29 mouse cellular contexts compared by ENCODE assay signal in genomic region chr9:85493760-85494159, GRCm38 (mm10).
DNase-seq lines count a peak whose midpoint lies in the region; ATAC-seq and TF ChIP-seq lines count a peak whose summit lies in the region.
"Had no signal": no experiment of that assay in that cellular context is flagged by ENCODE, and none has a peak within 500 bp of the region (broad histone marks: within the 10 kb centered on the region; RNA-seq: fewer than 3 reads in every experiment).

No protein-coding gene starts in this region.

- TF ChIP-seq CTCF in liver, embryonic 14.5 days (IDR thresholded peaks at IDR 0.05; ENCODE audit: low read depth), result no peak
- TF ChIP-seq CTCF in intestine, postnatal 0 days (IDR thresholded peaks at IDR 0.05; ENCODE audit: low read depth), result no peak
- TF ChIP-seq CTCF in stomach, postnatal 0 days (IDR thresholded peaks at IDR 0.05; ENCODE audit: low read depth), result no peak

- peak; percentile 8; the same call in 1 of the 2 replicates for ATAC-seq in liver, embryonic 14.5 days (ENCODE audit: insufficient read depth)
- ATAC-seq in intestine, postnatal 0 days, result peak; percentile 87
- no peak for ATAC-seq in stomach, postnatal 0 days (ENCODE audit: low FRiP score, low TSS enrichment)
- ATAC-seq: activated CD4-positive, CD25-positive, alpha-beta regulatory T cell, adult 4 months; CD4-positive, CD25-positive, alpha-beta regulatory T cell, adult 4 months; forebrain, embryonic 14.5 days; forebrain, postnatal 0 days; hindbrain, embryonic 16.5 days had no signal

- no peaks in the 10 kb centered on the region for H3K4me1 ChIP-seq in liver, embryonic 14.5 days (replicated peaks; ENCODE audit: control insufficient read depth in 2 of 2, insufficient read depth in 2 of 2, low read length in 1 of 2)
- H3K4me1 ChIP-seq in intestine, postnatal 0 days (replicated peaks; ENCODE audit: control insufficient read depth, insufficient read depth, low read length), result peaks cover 3% of the 10 kb centered on the region; the same call in 1 of the 2 replicates
- no peaks in the 10 kb centered on the region for H3K4me1 ChIP-seq in stomach, postnatal 0 days (replicated peaks; ENCODE audit: control insufficient read depth, insufficient read depth)
- H3K4me1 ChIP-seq: embryonic facial prominence, embryonic 12.5 days; heart, embryonic 12.5 days; heart, embryonic 15.5 days had no signal

- H3K36me3 ChIP-seq in liver, embryonic 14.5 days (replicated peaks; ENCODE audit: control insufficient read depth, insufficient read depth, low read depth), result no peaks in the 10 kb centered on the region
- no peaks in the 10 kb centered on the region for H3K36me3 ChIP-seq in intestine, postnatal 0 days (ENCODE audit: control insufficient read depth, insufficient read depth)
- H3K36me3 ChIP-seq in stomach, postnatal 0 days (ENCODE audit: control insufficient read depth, insufficient read depth, low read length), result no peaks in the 10 kb centered on the region
- H3K36me3 ChIP-seq: embryonic facial prominence, embryonic 12.5 days; heart, embryonic 12.5 days; heart, embryonic 15.5 days; hindbrain, embryonic 10.5 days; hindbrain, embryonic 13.5 days had no signal

- TF ChIP-seq EP300 in liver, embryonic 14.5 days (IDR thresholded peaks at IDR 0.05; ENCODE audit: low read depth), result no peak
- no peak for TF ChIP-seq EP300 in stomach, postnatal 0 days (optimal IDR thresholded peaks at IDR 0.05)

- intact Hi-C loops in left cerebral cortex, postnatal 25 days (cut with DNase I), result no loop called here

- no peak overlapping the region for H3K4me3 ChIP-seq in liver, embryonic 14.5 days (ENCODE audit: insufficient read depth in 1 of 2, low read depth in 2 of 2, low read length in 2 of 2)
- no peak overlapping the region for H3K4me3 ChIP-seq in intestine, postnatal 0 days (ENCODE audit: low read depth, low read length)
- H3K4me3 ChIP-seq in stomach, postnatal 0 days (ENCODE audit: low read depth, low read length), result no peak overlapping the region
- H3K4me3 ChIP-seq: embryonic facial prominence, embryonic 12.5 days; heart, embryonic 12.5 days; heart, embryonic 15.5 days; hindbrain, embryonic 10.5 days; hindbrain, embryonic 13.5 days had no signal

- no peaks in the 10 kb centered on the region for H3K9me3 ChIP-seq in liver, embryonic 14.5 days (ENCODE audit: control insufficient read depth, low read length)
- H3K9me3 ChIP-seq in intestine, postnatal 0 days (ENCODE audit: control insufficient read depth), result no peaks in the 10 kb centered on the region
- no peaks in the 10 kb centered on the region for H3K9me3 ChIP-seq in stomach, postnatal 0 days (ENCODE audit: control insufficient read depth, low read length)
- H3K9me3 ChIP-seq: embryonic facial prominence, embryonic 12.5 days; heart, embryonic 12.5 days; heart, embryonic 15.5 days; hindbrain, embryonic 10.5 days; hindbrain, embryonic 13.5 days had no signal

- no peak overlapping the region for H3K9ac ChIP-seq in liver, embryonic 14.5 days (replicated peaks)
- H3K9ac ChIP-seq in intestine, postnatal 0 days (ENCODE audit: low read depth, low read length), result no peak overlapping the region
- no peak overlapping the region for H3K9ac ChIP-seq in stomach, postnatal 0 days (ENCODE audit: low read length)
- H3K9ac ChIP-seq: embryonic facial prominence, embryonic 12.5 days; forebrain, postnatal 0 days; heart, embryonic 12.5 days; heart, embryonic 15.5 days; hindbrain, embryonic 13.5 days had no signal

- DNase-seq in liver, embryonic 14.5 days (ENCODE audit: low read depth in 3 of 3, low spot score in 3 of 3), result no peak
- DNase-seq in liver (no peak), NIH3T3 (ENCODE audit: low read depth) (peak; percentile 37)
- peak; percentile 11 for DNase-seq in fibroblast of lung, adult 2 months (ENCODE audit: low read depth)
- no peak for DNase-seq in left cerebral cortex, postnatal 25 days (ENCODE audit: low spot score in 2 of 2)
- no peak for DNase-seq in stomach, postnatal 0 days (ENCODE audit: low spot score)
- DNase-seq in layer of hippocampus, adult 9-11 months, result no peak
- DNase-seq: adrenal gland, postnatal 10 days; adrenal gland, postnatal 36 days; cerebellum, adult 11 months; cerebellum, adult 2 months; cerebellum, adult 9-11 months; cerebellum, postnatal 36 days; forebrain, postnatal 0 days; gastrocnemius, postnatal 25 days; heart, adult 18-20 months; heart, postnatal 10 days; heart, postnatal 36 days; kidney, adult 11 months had no signal

- no peaks in the 10 kb centered on the region for H3K27me3 ChIP-seq in liver, embryonic 14.5 days (ENCODE audit: control insufficient read depth, insufficient read depth, low read length)
- H3K27me3 ChIP-seq in intestine, postnatal 0 days (replicated peaks; ENCODE audit: control insufficient read depth, insufficient read depth, low read length), result no peaks in the 10 kb centered on the region
- no peaks in the 10 kb centered on the region for H3K27me3 ChIP-seq in stomach, postnatal 0 days (ENCODE audit: control insufficient read depth, insufficient read depth, low read length)
- H3K27me3 ChIP-seq: embryonic facial prominence, embryonic 12.5 days; heart, embryonic 12.5 days; heart, embryonic 15.5 days had no signal

- H3K4me2 ChIP-seq in liver, embryonic 14.5 days (ENCODE audit: low read depth), result no peak overlapping the region
- H3K4me2 ChIP-seq in intestine, postnatal 0 days (replicated peaks; ENCODE audit: low read depth), result no peak overlapping the region
- no peak overlapping the region for H3K4me2 ChIP-seq in stomach, postnatal 0 days (replicated peaks; ENCODE audit: low read depth)
- H3K4me2 ChIP-seq: embryonic facial prominence, embryonic 12.5 days; heart, embryonic 12.5 days; heart, embryonic 15.5 days; hindbrain, embryonic 13.5 days had no signal

- WGBS in liver, embryonic 14.5 days (ENCODE audit: insufficient replicate concordance), result 55% methylated on average over 4 of the region's 4 CpGs
- WGBS in intestine, postnatal 0 days, result 27% methylated on average over 4 of the region's 4 CpGs
- WGBS in stomach, postnatal 0 days, result 57% methylated on average over 4 of the region's 4 CpGs

- no peak overlapping the region for H3K27ac ChIP-seq in liver, embryonic 14.5 days
- peak overlapping the region; percentile 29; the same call in 1 of the 2 replicates for H3K27ac ChIP-seq in intestine, postnatal 0 days (ENCODE audit: low read depth, low read length)
- no peak overlapping the region for H3K27ac ChIP-seq in stomach, postnatal 0 days (replicated peaks)
- H3K27ac ChIP-seq: embryonic facial prominence, embryonic 12.5 days; heart, embryonic 15.5 days; hindbrain, embryonic 10.5 days; hindbrain, embryonic 13.5 days had no signal

Comparison
In these comparisons a context has a peak if more than half of its experiments do, and no peak if none do; other contexts are left out.
1. DNase-seq: peak in NIH3T3 (single experiment) and fibroblast of lung, adult 2 months (single experiment); none in liver, embryonic 14.5 days (0 of 3), liver (single experiment), left cerebral cortex, postnatal 25 days (0 of 2), stomach, postnatal 0 days (single experiment) and layer of hippocampus, adult 9-11 months (single experiment).